Mouse (Mus musculus): ENCODE results near the gene Xylb. TPM values are rescaled to one million over a fixed set of nuclear protein-coding genes. Genes with fewer than 3 reads are reported as not detected.

Gene Xylb
- total RNA-seq (2021): 1 to 10 TPM in 1 of 2 experiments, under 1 TPM in 1; 0.52 to 1.0 TPM

DNA sequence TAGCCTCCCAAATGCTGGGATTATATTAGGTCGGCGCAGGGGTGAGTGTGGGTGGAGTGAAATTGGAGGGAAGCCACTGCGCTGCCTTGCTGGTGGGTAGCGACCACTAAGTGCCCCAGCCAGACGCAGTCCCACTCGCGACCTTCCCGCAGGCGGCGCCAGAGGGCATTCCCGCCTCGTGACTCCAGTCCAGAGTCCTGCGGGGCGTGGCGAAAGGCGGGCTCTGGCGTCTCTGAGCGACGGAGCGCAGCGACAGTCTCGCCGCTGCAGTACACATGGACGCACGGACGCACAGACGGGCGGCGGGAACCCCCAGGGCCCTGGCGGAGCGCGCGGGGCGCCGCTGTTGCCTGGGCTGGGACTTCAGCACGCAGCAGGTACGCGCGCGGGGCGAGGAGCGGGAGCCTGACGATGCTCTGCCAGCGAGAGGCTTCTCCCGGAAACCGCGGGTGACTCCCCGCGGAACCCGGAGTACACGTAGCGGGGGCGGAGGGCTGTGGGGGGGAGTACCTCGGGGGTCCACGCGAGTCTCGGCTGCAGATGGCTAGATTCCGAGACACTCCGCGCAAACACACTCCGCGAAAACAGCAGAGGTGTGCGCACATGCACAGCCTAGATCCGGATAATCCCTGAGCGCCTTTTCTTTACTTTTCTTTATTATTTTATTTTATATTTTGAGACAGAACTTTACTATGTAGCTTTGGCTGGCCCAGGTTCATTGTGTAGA lies at the start of gene Xylb:
Xylb (plus strand) TSS at position 51 of the 727 bp plus-strand sequence.
- DNase-seq: peak; percentile 95

- no peak for DNase-seq
These were observed 48.1 kb upstream of the Xylb start for GRCm38 (mm10) chr9:119309067-119309466.

GRCm38 (mm10) chr9:119313096-119313495 lies 44.1 kb upstream of the Xylb start:
- no peak for DNase-seq

DNA sequence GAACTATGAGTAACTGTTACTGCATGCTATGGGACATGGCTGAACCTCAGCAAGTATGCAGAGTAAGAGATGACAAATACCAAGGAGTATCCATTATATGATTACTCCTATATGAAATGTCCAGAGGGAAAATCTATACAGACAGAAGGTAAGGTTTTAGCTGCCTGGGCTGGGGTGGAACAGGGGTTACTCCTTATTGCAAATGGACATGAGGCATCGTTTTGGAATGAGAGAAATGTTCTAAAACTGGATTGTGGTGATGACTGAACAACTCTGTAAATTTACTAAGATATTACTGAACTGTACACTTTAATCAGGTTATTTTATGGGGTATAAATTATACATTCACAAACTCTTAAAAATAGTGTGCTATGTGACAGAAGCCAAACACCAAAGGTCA lies 38.3 kb upstream of the Xylb start:
- DNase-seq: no peak

GRCm38 (mm10) chr9:119320446-119320845 lies 36.7 kb upstream of the Xylb start:
- no peak for DNase-seq

GRCm38 (mm10) chr9:119320946-119321345 lies 36.2 kb upstream of the Xylb start:
- DNase-seq: no peak

DNA sequence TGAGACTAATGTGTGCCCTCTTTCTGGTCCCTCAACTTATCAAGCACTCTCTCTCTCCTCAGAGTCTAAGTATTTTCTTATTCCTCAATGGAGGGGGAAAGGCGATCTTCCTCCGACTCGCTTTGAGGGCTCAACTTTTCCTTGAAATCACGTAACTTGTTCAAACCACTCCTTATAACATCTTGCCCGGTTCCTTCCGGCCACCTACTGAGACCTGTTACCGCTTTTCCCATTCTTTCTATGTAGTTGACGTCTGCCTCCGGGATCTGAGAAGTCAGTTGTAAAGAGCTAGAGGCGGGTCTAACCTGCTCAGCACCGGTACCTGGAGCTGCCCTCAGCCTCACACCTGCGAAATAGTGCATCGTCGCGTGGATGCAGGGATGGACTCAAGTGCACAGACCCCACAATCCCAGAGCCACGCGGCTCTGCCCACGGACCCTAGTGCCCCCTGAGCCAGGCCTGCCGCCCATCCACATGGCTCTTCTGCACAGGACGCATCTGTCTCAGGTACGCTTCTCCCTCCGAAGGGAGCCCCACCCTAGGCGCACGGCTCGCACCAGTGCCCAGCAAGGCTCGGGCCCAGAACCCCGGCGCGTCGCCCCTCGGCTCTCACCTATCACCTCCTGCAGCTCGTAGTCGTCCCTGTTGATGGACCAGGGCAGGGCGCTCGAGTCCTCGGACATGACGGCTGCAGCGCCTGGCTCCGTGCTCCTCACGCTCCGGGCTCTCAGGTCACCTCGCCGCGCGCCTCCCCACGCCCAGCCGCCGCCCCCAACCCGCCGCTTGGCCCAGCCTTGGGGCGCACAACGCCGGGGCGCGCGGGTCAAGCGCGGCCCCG lies 35.6 kb upstream of the Xylb start:
- no peak for DNase-seq

DNA sequence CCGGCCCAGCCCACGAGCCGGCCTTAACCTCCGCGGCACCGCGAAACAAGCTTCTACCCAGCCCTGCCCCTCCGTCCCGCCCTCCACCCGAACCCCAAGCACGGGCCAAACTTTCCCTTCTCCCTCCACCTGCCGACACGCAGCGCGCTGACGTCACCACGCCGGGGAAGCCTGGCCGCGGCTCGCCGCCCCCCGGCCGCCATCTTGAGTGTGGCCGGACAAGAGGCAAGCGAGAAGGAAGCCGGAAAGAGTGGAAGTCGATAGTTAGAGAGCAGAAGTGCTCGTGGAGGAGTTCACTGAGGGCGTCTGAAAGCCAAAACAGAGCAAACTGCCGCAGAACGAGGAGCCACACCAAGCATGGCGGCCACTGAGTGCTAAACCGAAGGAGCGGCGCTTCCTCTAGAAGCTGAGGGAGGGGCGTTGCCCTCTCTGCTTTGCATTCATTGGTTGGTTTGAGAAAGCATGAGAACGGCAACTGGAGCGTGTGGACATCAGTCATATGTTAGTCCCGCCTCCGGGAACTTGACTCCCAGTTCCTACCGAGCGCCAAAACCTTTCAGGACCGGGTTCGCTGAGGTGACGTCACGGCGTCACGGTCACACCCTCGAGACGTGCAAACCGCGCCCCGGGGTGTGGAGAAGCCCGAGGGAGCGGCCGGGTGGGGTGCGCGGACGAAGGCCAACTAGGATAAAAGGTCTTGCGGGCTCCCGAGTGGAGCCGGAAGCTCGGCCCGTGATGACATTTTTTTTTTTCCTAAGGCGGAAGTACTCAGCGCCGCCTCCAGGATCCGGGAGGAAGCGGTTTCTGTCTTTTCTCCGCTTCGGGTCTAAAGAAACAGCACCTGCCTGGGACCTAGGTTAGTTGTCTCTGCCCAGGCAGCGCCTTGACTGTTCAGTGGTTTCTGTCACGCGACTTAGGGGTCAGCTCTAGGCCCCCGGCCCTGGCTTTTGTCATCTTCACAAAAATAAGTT lies 34.6 kb upstream of the Xylb start, which contains the start of gene Oxsr1:
Oxsr1 (minus strand) TSS at position 139 of the 971 bp plus-strand sequence.
- peak; percentile 99 for DNase-seq

GRCm38 (mm10) chr9:119323260-119323645 lies 33.9 kb upstream of the Xylb start:
- no peak for DNase-seq

DNA sequence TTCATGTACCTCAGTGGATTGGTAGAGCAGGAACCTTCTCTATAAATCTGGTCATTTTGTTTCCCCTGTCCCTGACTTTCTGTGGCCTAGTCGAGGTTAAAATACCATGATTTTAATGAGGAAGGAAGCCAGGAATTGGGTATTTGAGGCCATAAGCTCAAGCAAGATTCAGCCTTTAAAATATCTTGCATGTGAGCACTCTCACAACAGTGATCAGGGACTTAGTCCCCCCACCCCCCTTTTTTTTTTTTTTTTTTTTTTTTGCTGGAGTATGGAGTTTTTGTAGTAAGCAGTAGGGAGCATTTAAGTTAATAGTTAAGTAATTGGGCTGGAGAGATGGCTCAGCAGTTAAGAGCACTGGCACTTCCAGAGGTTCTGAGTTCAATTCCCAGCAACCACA lies 33.1 kb upstream of the Xylb start:
- no peak for DNase-seq

DNA sequence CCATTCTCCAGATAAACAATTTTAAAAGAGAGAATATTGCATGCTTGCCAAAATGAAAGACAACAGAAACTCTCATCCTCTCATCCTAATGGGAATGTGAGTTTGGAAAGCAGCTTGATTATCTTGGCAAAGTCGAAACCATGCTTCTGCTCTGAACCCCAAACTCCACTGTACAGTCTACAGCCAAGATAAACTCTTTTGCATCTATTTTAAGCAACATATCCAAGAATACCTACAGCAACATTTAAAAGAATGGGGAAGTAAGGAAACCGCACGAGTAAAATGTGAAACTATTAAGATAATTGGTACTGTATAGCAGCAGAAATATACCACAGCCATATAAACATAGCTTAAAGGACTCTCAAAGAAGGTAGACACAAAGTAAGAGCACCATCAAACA lies 28.7 kb upstream of the Xylb start:
- no peak for DNase-seq

- no peak for DNase-seq
These were observed 26.8 kb upstream of the Xylb start for GRCm38 (mm10) chr9:119330186-119330963.

- DNase-seq: peak; percentile 68
These were observed 22.9 kb upstream of the Xylb start for GRCm38 (mm10) chr9:119334324-119334723.

DNA sequence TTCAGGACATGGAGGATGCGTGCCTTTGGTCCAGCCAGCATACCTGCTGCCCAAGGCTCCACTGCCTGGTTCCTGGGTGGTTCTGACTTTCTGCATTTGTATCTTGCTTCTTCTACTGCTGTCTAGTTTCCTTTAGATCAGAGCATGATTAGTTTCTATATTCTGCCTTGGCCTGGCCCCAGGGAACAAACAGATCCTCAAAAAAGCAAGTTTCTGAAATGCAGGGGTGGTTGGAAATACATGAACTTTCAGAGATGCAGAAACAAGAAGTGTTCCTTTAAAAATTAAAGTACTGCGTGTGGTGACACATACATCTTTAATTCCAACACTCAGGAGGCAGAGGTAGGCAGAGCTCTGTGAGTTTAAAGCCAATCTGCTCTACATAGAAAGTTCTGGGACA lies 22.3 kb upstream of the Xylb start:
- DNase-seq: no peak

DNA sequence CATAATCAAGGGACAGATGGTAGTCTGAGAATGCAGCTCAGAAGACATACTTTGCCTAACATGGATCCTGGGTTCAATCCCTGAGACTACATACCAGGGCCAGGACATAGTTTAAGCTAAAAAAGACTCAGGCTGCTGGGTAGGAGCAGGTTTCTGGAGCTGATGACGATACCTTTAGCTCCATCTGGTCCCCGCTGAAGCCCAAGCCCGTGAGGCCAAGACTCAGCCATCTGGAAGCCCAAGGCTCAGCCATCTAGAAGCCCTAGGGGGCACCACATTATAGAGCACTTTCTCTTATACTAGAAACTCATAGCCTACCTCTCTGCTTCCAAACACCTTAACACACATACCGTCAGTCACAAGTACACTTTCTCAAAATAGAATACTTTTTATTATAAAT lies 21.6 kb upstream of the Xylb start:
- DNase-seq: no peak

DNA sequence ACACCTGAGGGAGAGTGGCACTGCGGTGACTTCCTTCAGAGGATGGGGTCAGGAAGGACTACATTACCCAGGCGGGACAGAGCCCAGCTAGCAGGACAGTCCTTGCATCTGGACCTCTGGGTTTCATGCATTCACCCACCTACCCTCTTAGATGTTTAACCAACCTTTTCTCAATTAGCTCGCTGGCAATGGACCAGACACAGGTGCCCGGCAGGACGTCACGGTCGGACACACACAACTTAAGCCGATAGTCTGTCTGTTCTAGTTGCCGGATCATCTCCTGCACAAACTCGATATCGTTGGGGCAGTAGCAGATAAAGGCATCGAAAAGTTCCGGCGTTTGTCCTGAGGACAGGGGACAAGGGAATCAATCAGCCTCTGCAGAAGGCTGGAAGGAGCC lies 19.3 kb upstream of the Xylb start:
- no peak for DNase-seq

- no peak for DNase-seq
These were observed 18.8 kb upstream of the Xylb start for GRCm38 (mm10) chr9:119338350-119338749.

DNA sequence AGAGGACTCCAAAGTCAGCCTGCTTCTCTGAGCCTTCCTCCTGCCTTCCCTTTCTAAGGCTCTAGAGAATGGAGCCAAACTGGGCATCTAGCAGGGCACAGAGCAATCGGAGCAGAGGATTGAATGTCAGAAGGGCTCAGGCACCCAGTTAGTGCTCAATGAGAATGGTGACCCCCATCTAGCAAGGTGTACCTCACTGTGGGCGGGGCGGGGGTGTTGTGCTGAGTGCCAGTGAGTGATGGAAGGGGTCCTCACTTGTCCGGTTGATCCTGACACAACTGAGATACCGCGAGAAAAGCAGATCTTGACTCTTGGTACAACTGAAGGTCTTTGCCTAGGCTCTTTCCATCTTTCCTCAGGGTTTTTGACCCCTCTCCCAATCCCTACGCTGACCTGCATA lies 18.1 kb upstream of the Xylb start:
- no peak for DNase-seq

DNA sequence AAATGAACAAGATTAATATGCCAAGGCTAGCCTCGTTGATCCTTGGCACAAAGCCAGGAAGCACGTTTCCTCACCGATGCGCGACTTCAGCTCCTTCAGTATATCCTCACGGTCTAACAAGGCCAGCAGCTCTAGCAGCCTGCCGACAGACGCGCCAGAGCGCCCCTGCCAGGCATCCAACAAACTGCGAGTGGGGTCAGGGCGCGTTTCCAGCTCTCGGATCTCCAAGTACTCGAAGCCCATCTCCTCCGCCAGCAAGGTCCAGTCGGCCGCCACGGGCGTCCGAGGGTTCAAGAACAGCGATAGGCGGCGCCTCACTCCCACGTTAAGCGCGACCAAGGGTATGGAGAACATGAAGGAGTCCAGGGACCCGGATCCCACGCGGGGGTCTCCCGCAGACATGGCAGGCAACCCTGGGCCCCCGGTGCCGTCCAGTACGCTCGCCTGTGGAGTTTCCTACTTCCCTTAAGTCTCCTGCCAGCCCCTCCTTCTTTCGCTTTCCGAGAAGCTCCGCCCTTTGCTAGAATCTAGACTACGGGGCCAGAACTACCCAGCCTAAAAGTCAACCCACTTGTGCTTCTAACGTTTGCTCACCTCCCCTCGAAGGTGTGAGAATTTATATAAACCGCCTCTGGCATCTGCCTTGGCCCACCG lies 17.5 kb upstream of the Xylb start, which contains the start of gene Acaa1a:
Acaa1a (plus strand) TSS at position 119 of the 654 bp plus-strand sequence.
- peak; percentile 75 for DNase-seq

DNA sequence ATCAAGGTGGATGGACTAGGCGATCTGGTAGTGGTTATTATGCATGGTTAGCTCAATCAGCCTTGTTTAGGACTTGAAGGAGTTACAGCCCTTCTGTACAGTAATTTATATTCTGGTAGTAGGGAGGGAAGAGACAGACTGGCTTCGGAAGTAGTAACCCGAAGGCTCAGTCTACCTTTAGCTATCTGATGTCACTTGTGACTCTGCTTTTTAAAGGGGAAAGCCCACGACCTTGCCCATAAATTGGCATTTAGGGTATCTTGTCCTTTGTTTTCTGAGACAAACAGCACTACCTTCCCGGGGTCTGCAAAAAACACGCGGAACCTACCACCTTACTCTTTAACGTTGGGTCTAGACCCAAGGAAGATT lies 17.0 kb upstream of the Xylb start:
- DNase-seq: no peak
